Mouse (Mus musculus) c-Kit-negative CD71-positive TER-119-positive erythroid progenitor cells, embryonic 14.5 days (primary cell): ENCODE data around the gene Ptprt.
"Not testable (repeated sequence)": the region's sequence is repeated elsewhere in the genome, so short reads cannot be mapped to it uniquely, and the experiment has no call there.

Experiments used
- DNase-seq: peaks from one replicate; pipeline ENCODE4 v3.0.0-alpha.2; 2013; ENCODE audit warnings: low read depth, low spot score

Ptprt gene

GRCm38 (mm10) chr2:162217896-162218295 lies 443.1 kb downstream of the Ptprt start:
- no peak for DNase-seq

- DNase-seq: no peak
Observed at GRCm38 (mm10) chr2:162212397-162212796, 448.6 kb downstream of the Ptprt start.

GRCm38 (mm10) chr2:162210564-162210963 lies 450.4 kb downstream of the Ptprt start:
- no peak for DNase-seq

GRCm38 (mm10) chr2:162197316-162197715 lies 463.6 kb downstream of the Ptprt start:
- DNase-seq: no peak

- no peak for DNase-seq
Observed at GRCm38 (mm10) chr2:162182621-162183475, 478.1 kb downstream of the Ptprt start.

GRCm38 (mm10) chr2:162181826-162182225 lies 479.1 kb downstream of the Ptprt start:
- no peak for DNase-seq

GRCm38 (mm10) chr2:162172529-162172928 lies 488.4 kb downstream of the Ptprt start:
- DNase-seq: no peak

GRCm38 (mm10) chr2:162141845-162142411 lies 519.0 kb downstream of the Ptprt start:
- DNase-seq: no peak

GRCm38 (mm10) chr2:162136176-162136575 lies 524.8 kb downstream of the Ptprt start:
- not testable (repeated sequence) for DNase-seq

GRCm38 (mm10) chr2:162131607-162132304 lies 529.2 kb downstream of the Ptprt start:
- no peak for DNase-seq

GRCm38 (mm10) chr2:162129896-162130295 lies 531.1 kb downstream of the Ptprt start:
- DNase-seq: no peak

GRCm38 (mm10) chr2:162118041-162118440 lies 542.9 kb downstream of the Ptprt start:
- DNase-seq: no peak

GRCm38 (mm10) chr2:162082391-162082790 lies 578.6 kb downstream of the Ptprt start:
- DNase-seq: no peak

GRCm38 (mm10) chr2:162080717-162081398 lies 580.1 kb downstream of the Ptprt start:
- DNase-seq: no peak

GRCm38 (mm10) chr2:162078571-162079280 lies 582.2 kb downstream of the Ptprt start:
- no peak for DNase-seq

- DNase-seq: no peak
Observed at GRCm38 (mm10) chr2:162052816-162053215, 608.1 kb downstream of the Ptprt start.

- DNase-seq: no peak
Observed at GRCm38 (mm10) chr2:162050198-162050597, 610.7 kb downstream of the Ptprt start.

GRCm38 (mm10) chr2:162035615-162036014 lies 625.3 kb downstream of the Ptprt start:
- no peak for DNase-seq

GRCm38 (mm10) chr2:162031636-162032035 lies 629.3 kb downstream of the Ptprt start:
- no peak for DNase-seq

- no peak for DNase-seq
Observed at GRCm38 (mm10) chr2:162001016-162001415, 659.9 kb downstream of the Ptprt start.

- DNase-seq: no peak
Observed at GRCm38 (mm10) chr2:161982311-161982710, 678.6 kb downstream of the Ptprt start.
